Mouse (Mus musculus): ENCODE data around the gene Tnfrsf21.

The Tnfrsf21 gene

GRCm38 (mm10) chr17:43130115-43130869 is 113.9 kb downstream of the Tnfrsf21 start:
- DNase-seq (ENCODE audit: low spot score), result no peak

- DNase-seq (ENCODE audit: low spot score), result no peak
Observed at GRCm38 (mm10) chr17:43130870-43131264, 114.5 kb downstream of the Tnfrsf21 start.

GRCm38 (mm10) chr17:43132477-43132876 is 116.1 kb downstream of the Tnfrsf21 start:
- no peak for DNase-seq (ENCODE audit: low spot score)

- no peak for DNase-seq (ENCODE audit: low spot score)
Observed at GRCm38 (mm10) chr17:43133106-43133505, 116.8 kb downstream of the Tnfrsf21 start.

GRCm38 (mm10) chr17:43134991-43135390 is 118.6 kb downstream of the Tnfrsf21 start:
- no peak for DNase-seq (ENCODE audit: low spot score)

- DNase-seq (ENCODE audit: low spot score), result no peak
Observed at GRCm38 (mm10) chr17:43135398-43136265, 119.3 kb downstream of the Tnfrsf21 start.

- no peak for DNase-seq (ENCODE audit: low spot score)
Observed at GRCm38 (mm10) chr17:43136720-43137119, 120.4 kb downstream of the Tnfrsf21 start.

- no peak for DNase-seq (ENCODE audit: low spot score)
Observed at GRCm38 (mm10) chr17:43137838-43138237, 121.5 kb downstream of the Tnfrsf21 start.

- no peak for DNase-seq (ENCODE audit: low spot score)
Observed at GRCm38 (mm10) chr17:43138356-43138755, 122.0 kb downstream of the Tnfrsf21 start.

All from ovary, postnatal 36 days (tissue).